Mouse (Mus musculus): Measurements from ENCODE around the gene Tiam1.
A peak's percentile ranks its signal among the peaks of the same experiment; 100 is the strongest.

Tiam1 gene

GRCm38 (mm10) chr16:89841894-89842293 lies 301.7 kb downstream of the Tiam1 start:
- DNase-seq (ENCODE audit: low read depth): no peak

GRCm38 (mm10) chr16:89840361-89840760 lies 303.2 kb downstream of the Tiam1 start:
- no peak for DNase-seq (ENCODE audit: low read depth)

- no peak for DNase-seq (ENCODE audit: low read depth)
Observed at GRCm38 (mm10) chr16:89839829-89840228, 303.7 kb downstream of the Tiam1 start.

GRCm38 (mm10) chr16:89837096-89837495 lies 306.5 kb downstream of the Tiam1 start:
- DNase-seq (ENCODE audit: low read depth): peak; percentile 85

GRCm38 (mm10) chr16:89835551-89835950 lies 308.0 kb downstream of the Tiam1 start:
- DNase-seq (ENCODE audit: low read depth): peak; percentile 85

- peak; percentile 78 for DNase-seq (ENCODE audit: low read depth)
Observed at GRCm38 (mm10) chr16:89833011-89833410, 310.6 kb downstream of the Tiam1 start.

- DNase-seq (ENCODE audit: low read depth): peak; percentile 85
Observed at GRCm38 (mm10) chr16:89831172-89831571, 312.4 kb downstream of the Tiam1 start.

GRCm38 (mm10) chr16:89830221-89830648 lies 313.3 kb downstream of the Tiam1 start:
- DNase-seq (ENCODE audit: low read depth): peak; percentile 52

GRCm38 (mm10) chr16:89827496-89828125 lies 316.0 kb downstream of the Tiam1 start:
- no peak for DNase-seq (ENCODE audit: low read depth)

- peak; percentile 70 for DNase-seq (ENCODE audit: low read depth)
Observed at GRCm38 (mm10) chr16:89825875-89826274, 317.7 kb downstream of the Tiam1 start.

- DNase-seq (ENCODE audit: low read depth): no peak
Observed at GRCm38 (mm10) chr16:89822882-89823281, 320.7 kb downstream of the Tiam1 start.

GRCm38 (mm10) chr16:89818661-89819060 lies 324.9 kb downstream of the Tiam1 start:
- DNase-seq (ENCODE audit: low read depth): no peak

- no peak for DNase-seq (ENCODE audit: low read depth)
Observed at GRCm38 (mm10) chr16:89817861-89818630, 325.5 kb downstream of the Tiam1 start.

- DNase-seq (ENCODE audit: low read depth): no peak
Observed at GRCm38 (mm10) chr16:89817301-89817700, 326.3 kb downstream of the Tiam1 start.

- peak; percentile 53 for DNase-seq (ENCODE audit: low read depth)
Observed at GRCm38 (mm10) chr16:89816506-89817172, 326.9 kb downstream of the Tiam1 start.

- no peak for DNase-seq (ENCODE audit: low read depth)
Observed at GRCm38 (mm10) chr16:89813536-89813935, 330.0 kb downstream of the Tiam1 start.

- DNase-seq (ENCODE audit: low read depth): no peak
Observed at GRCm38 (mm10) chr16:89812891-89813290, 330.7 kb downstream of the Tiam1 start.

GRCm38 (mm10) chr16:89810398-89810797 lies 333.2 kb downstream of the Tiam1 start:
- DNase-seq (ENCODE audit: low read depth): no peak

GRCm38 (mm10) chr16:89808168-89808567 lies 335.4 kb downstream of the Tiam1 start:
- DNase-seq (ENCODE audit: low read depth): no peak

- DNase-seq (ENCODE audit: low read depth): no peak
Observed at GRCm38 (mm10) chr16:89805946-89806345, 337.6 kb downstream of the Tiam1 start.

GRCm38 (mm10) chr16:89805210-89805609 lies 338.4 kb downstream of the Tiam1 start:
- no peak for DNase-seq (ENCODE audit: low read depth)

- no peak for DNase-seq (ENCODE audit: low read depth)
Observed at GRCm38 (mm10) chr16:89801493-89801892, 342.1 kb downstream of the Tiam1 start.

GRCm38 (mm10) chr16:89799772-89800171 lies 343.8 kb downstream of the Tiam1 start:
- no peak for DNase-seq (ENCODE audit: low read depth)
